ENCODE assay signal across 14 mouse cellular contexts in the genomic region with DNA sequence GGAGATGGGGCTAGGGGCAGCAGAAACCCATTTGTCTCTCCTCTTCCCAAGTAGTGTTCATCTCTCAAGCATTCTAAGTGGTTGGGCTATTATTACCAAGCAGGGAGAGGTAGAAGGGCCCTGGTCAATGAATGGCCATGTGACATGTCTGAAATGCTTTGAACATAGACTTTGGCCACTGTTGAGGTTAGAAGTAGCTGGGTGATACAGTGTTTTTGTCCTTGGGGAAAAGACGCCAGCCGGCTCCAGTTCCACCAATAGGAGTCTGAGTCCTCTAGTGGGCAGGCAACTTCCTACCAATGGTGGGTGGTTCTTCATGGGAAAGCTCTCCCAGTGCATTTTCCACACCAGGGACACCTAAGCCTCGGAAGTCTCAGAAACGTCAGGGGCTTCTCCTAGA.
"Had no signal": no experiment of that assay in that cellular context is flagged by ENCODE, and none has a peak within 500 bp of the region (broad histone marks: within the 10 kb centered on the region; RNA-seq: fewer than 3 reads in every experiment).

No protein-coding gene starts in this region.

- ATAC-seq: intestine, embryonic 15.5 days; liver, postnatal 0 days; lung, postnatal 0 days; midbrain, embryonic 13.5 days had no signal

- DNase-seq: layer of hippocampus, postnatal 36 days; left cerebral cortex, postnatal 4 days; liver; liver, postnatal 0 days; lung, embryonic 14.5 days; thymus, adult 18-20 months; thymus, postnatal 36 days had no signal

- H3K9me3 ChIP-seq: intestine, embryonic 15.5 days; limb, embryonic 13.5 days; midbrain, embryonic 13.5 days had no signal

- H3K9ac ChIP-seq: intestine, embryonic 15.5 days; limb, embryonic 13.5 days; liver, embryonic 14.5 days; liver, postnatal 0 days; lung, embryonic 14.5 days; midbrain, embryonic 13.5 days had no signal

- H3K4me2 ChIP-seq: intestine, embryonic 15.5 days; limb, embryonic 13.5 days; lung, embryonic 14.5 days; midbrain, embryonic 13.5 days had no signal

- H3K4me3 ChIP-seq: intestine, embryonic 15.5 days; limb, embryonic 13.5 days; midbrain, embryonic 13.5 days had no signal

- H3K4me1 ChIP-seq: intestine, embryonic 15.5 days had no signal

- H3K36me3 ChIP-seq: intestine, embryonic 15.5 days; limb, embryonic 13.5 days; midbrain, embryonic 13.5 days had no signal

- H3K27ac ChIP-seq: intestine, embryonic 15.5 days; kidney, postnatal 0 days; limb, embryonic 13.5 days; liver, embryonic 14.5 days; macrophage; midbrain, embryonic 13.5 days had no signal

- H3K27me3 ChIP-seq: intestine, embryonic 15.5 days; midbrain, embryonic 13.5 days had no signal
